ENCODE assay signal across 21 mouse cellular contexts in the genomic region with DNA sequence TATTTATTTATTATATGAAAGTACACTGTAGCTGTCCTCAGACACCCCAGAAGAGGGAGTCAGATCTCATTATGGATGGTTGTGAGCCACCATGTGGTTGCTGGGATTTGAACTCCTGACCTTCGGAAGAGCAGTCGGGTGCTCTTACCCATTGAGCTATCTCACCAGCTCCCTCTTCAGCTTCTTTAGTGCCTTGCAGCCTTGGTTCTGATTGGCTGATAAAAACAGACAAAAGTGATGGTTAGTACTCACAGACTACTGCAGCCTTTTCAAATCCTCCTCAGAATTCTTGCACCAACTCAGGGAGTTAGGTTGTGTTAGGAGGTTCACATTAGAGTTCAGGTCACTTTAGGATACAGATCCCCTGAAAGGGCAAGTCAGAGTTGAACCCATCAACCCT. TPM values are rescaled to one million over a fixed set of nuclear protein-coding genes. Genes with fewer than 3 reads are reported as not detected.
DNase-seq lines count a peak whose midpoint lies in the region; ATAC-seq and TF ChIP-seq lines count a peak whose summit lies in the region.
"Not testable (repeated sequence)": the region's sequence is repeated elsewhere in the genome, so short reads cannot be mapped to it uniquely, and the experiment has no call there.
"Had no signal": no experiment of that assay in that cellular context is flagged by ENCODE, and none has a peak within 500 bp of the region (broad histone marks: within the 10 kb centered on the region; RNA-seq: fewer than 3 reads in every experiment).

No protein-coding gene starts in this region.

- H3K9me3 ChIP-seq in lung, embryonic 14.5 days (ENCODE audit: low read depth, low read length); stomach, postnatal 0 days (ENCODE audit: control insufficient read depth, low read length): not testable (repeated sequence)

- DNase-seq in ES-CJ7 (ENCODE audit: low read depth, low spot score) = peak; percentile 60
- peak; percentile 51 for DNase-seq in ZHBTc4 (ENCODE audit: low read depth, low spot score)
- peak; percentile 63 for DNase-seq in heart, adult 11 months
- not testable (repeated sequence) for DNase-seq in layer of hippocampus, adult 2 months (ENCODE audit: low spot score in 2 of 2); stomach, postnatal 0 days (ENCODE audit: low spot score)
- peak; percentile 36 for DNase-seq in lung, embryonic 14.5 days

- not testable (repeated sequence) for H3K27ac ChIP-seq in layer of hippocampus, adult 2 months; lung, embryonic 14.5 days (ENCODE audit: low read depth); stomach, postnatal 0 days (replicated peaks)

- not testable (repeated sequence) for H3K36me3 ChIP-seq in lung, embryonic 14.5 days (ENCODE audit: insufficient read depth); stomach, postnatal 0 days (ENCODE audit: control insufficient read depth, insufficient read depth, low read length)

- H3K27me3 ChIP-seq in lung, embryonic 14.5 days (ENCODE audit: insufficient read depth, low read length); stomach, postnatal 0 days (ENCODE audit: control insufficient read depth, insufficient read depth, low read length): not testable (repeated sequence)

- H3K4me1 ChIP-seq in lung, embryonic 14.5 days (ENCODE audit: insufficient read depth); stomach, postnatal 0 days (replicated peaks; ENCODE audit: control insufficient read depth, insufficient read depth): not testable (repeated sequence)

- TF ChIP-seq EP300 in stomach, postnatal 0 days (optimal IDR thresholded peaks at IDR 0.05) = not testable (repeated sequence)

- not testable (repeated sequence) for H3K9ac ChIP-seq in lung, embryonic 14.5 days; stomach, postnatal 0 days (ENCODE audit: low read length)

- TF ChIP-seq CTCF in layer of hippocampus, adult 2 months (conservative IDR thresholded peaks at IDR 0.05) = peak; percentile 55
- TF ChIP-seq CTCF in lung, embryonic 14.5 days (IDR thresholded peaks at IDR 0.05; ENCODE audit: low read depth) = peak; percentile 26; the same call in 1 of the 2 replicates
- peak; percentile 40 for TF ChIP-seq CTCF in stomach, postnatal 0 days (IDR thresholded peaks at IDR 0.05; ENCODE audit: low read depth)

- WGBS in lung, embryonic 14.5 days = 71% methylated on average over 2 of the region's 2 CpGs
- 83% methylated on average over 2 of the region's 2 CpGs for WGBS in stomach, postnatal 0 days

- ATAC-seq in lung, embryonic 14.5 days (ENCODE audit: insufficient read depth); stomach, postnatal 0 days (ENCODE audit: low FRiP score, low TSS enrichment): not testable (repeated sequence)

- H3K4me3 ChIP-seq in layer of hippocampus, adult 2 months; lung, embryonic 14.5 days (ENCODE audit: low read depth, low read length); stomach, postnatal 0 days (ENCODE audit: low read depth, low read length): not testable (repeated sequence)

- not testable (repeated sequence) for H3K4me2 ChIP-seq in lung, embryonic 14.5 days; stomach, postnatal 0 days (replicated peaks; ENCODE audit: low read depth)

RNA-seq across cellular contexts. Expression of gene 6820408C15Rik, which starts 13.1 kb away (rescaled TPM):
- total RNA-seq in layer of hippocampus, adult 2 months (2021) = 1 to 10 TPM; 2.4 to 3.2 TPM
- 0.53 and 1.3 TPM in 2 replicates for polyA plus RNA-seq in lung, embryonic 14.5 days (2014; fragmentation: Nextera tagmentation; extraction: Ambion mirVana)
- 0.38 TPM in 2 replicates for polyA plus RNA-seq in stomach, postnatal 0 days (2015; fragmentation: Nextera tagmentation; extraction: Ambion mirVana)
- total RNA-seq: adrenal gland, postnatal 25 days; gastrocnemius, adult 8-10 months; gastrocnemius, postnatal 36 days; hematopoietic stem cell, adult 5-6 weeks had no signal

RNA-seq across cellular contexts. Expression of gene Zcchc3, which starts 13.7 kb away (rescaled TPM):
- total RNA-seq in layer of hippocampus, adult 2 months (2021) = 10 to 100 TPM in 1 of 2 experiments, 1 to 10 TPM in 1; 9.9 to 10.1 TPM
- 38.6 and 42.3 TPM in 2 replicates for polyA plus RNA-seq in lung, embryonic 14.5 days (2014; fragmentation: Nextera tagmentation; extraction: Ambion mirVana)
- 14.8 and 15.6 TPM in 2 replicates for polyA plus RNA-seq in stomach, postnatal 0 days (2015; fragmentation: Nextera tagmentation; extraction: Ambion mirVana)

RNA-seq across cellular contexts. Expression of gene Sox12, which starts 30.6 kb away (rescaled TPM):
- 10 to 100 TPM; 16.5 to 19.5 TPM for total RNA-seq in layer of hippocampus, adult 2 months (2021)
- polyA plus RNA-seq in lung, embryonic 14.5 days (2014; fragmentation: Nextera tagmentation; extraction: Ambion mirVana) = 17.2 and 19.4 TPM in 2 replicates
- polyA plus RNA-seq in stomach, postnatal 0 days (2015; fragmentation: Nextera tagmentation; extraction: Ambion mirVana) = 2.7 and 3.0 TPM in 2 replicates

RNA-seq across cellular contexts. Expression of gene Defb23, which starts 35.9 kb away (rescaled TPM):
- not detected for total RNA-seq in layer of hippocampus, adult 2 months (2021)
- polyA plus RNA-seq in lung, embryonic 14.5 days (2014; fragmentation: Nextera tagmentation; extraction: Ambion mirVana) = not detected in 2 replicates
- polyA plus RNA-seq in stomach, postnatal 0 days (2015; fragmentation: Nextera tagmentation; extraction: Ambion mirVana) = not detected in 2 replicates
- total RNA-seq: adrenal gland, adult 2 months; adrenal gland, postnatal 25 days; ES-E14; gastrocnemius, adult 8-10 months; gastrocnemius, postnatal 36 days; heart, adult 18-20 months; heart, postnatal 14 days; hematopoietic stem cell, adult 5-6 weeks; hindbrain, postnatal 0 days had no signal
- polyA plus RNA-seq: adrenal gland, adult 2 months; embryonic facial prominence, embryonic 13.5 days; forebrain, embryonic 14.5 days; heart, embryonic 11.5 days; heart, embryonic 15.5 days; hindbrain, embryonic 13.5 days; hindbrain, postnatal 0 days; intestine, embryonic 14.5 days had no signal

RNA-seq across cellular contexts. Expression of gene Defb20, which starts 48.4 kb away (rescaled TPM):
- not detected for total RNA-seq in layer of hippocampus, adult 2 months (2021)
- polyA plus RNA-seq in lung, embryonic 14.5 days (2014; fragmentation: Nextera tagmentation; extraction: Ambion mirVana) = not detected in 2 replicates
- not detected in 2 replicates for polyA plus RNA-seq in stomach, postnatal 0 days (2015; fragmentation: Nextera tagmentation; extraction: Ambion mirVana)
- total RNA-seq: adrenal gland, adult 2 months; adrenal gland, postnatal 25 days; ES-E14; gastrocnemius, adult 8-10 months; gastrocnemius, postnatal 36 days; heart, adult 18-20 months; heart, postnatal 14 days; hematopoietic stem cell, adult 5-6 weeks; hindbrain, postnatal 0 days had no signal
- polyA plus RNA-seq: adrenal gland, adult 2 months; embryonic facial prominence, embryonic 13.5 days; forebrain, embryonic 14.5 days; heart, embryonic 11.5 days; heart, embryonic 15.5 days; hindbrain, embryonic 13.5 days; hindbrain, postnatal 0 days; intestine, embryonic 14.5 days had no signal
